Mouse (Mus musculus): ENCODE data around the gene Disc1. TPM values are rescaled to one million over a fixed set of nuclear protein-coding genes. Genes with fewer than 3 reads are reported as not detected.

The Disc1 gene
- polyA plus RNA-seq, 1 experiment, result 1.8 TPM

GRCm38 (mm10) chr8:125271357-125271756 is 217.4 kb downstream of the Disc1 start:
- no peak for DNase-seq (ENCODE audit: low read depth in 1 of 2, low spot score in 2 of 2)
- Histone ChIP-seq H3K4me1 (ENCODE audit: control insufficient read depth, insufficient read depth, insufficient read length) (no peaks in the 10 kb centered on the region), H3K4me3 (ENCODE audit: extremely low read depth, insufficient read depth, insufficient read length) (no peak overlapping the region), H3K36me3 (ENCODE audit: control insufficient read depth, insufficient read depth, low read length) (no peaks in the 10 kb centered on the region), H3K27me3 (ENCODE audit: control insufficient read depth, insufficient read depth, low read length) (no peaks in the 10 kb centered on the region), H3K27ac (ENCODE audit: insufficient read depth, low read length) (no peak overlapping the region)
- TF ChIP-seq CTCF (IDR thresholded peaks at IDR 0.05; ENCODE audit: extremely low read depth, insufficient read depth, insufficient read length, insufficient replicate concordance), result no peak
- TF ChIP-seq POLR2A (IDR thresholded peaks at IDR 0.05; ENCODE audit: low read depth, low read length), result no peak
- 88% methylated on average over 5 of the region's 5 CpGs for WGBS

- WGBS, result 73% methylated on average over 13 of the region's 13 CpGs
- Histone ChIP-seq H3K27me3 (ENCODE audit: control insufficient read depth, insufficient read depth, low read length) (no peaks in the 10 kb centered on the region), H3K4me3 (ENCODE audit: extremely low read depth, insufficient read depth, insufficient read length) (no peak overlapping the region), H3K27ac (ENCODE audit: insufficient read depth, low read length) (no peak overlapping the region), H3K4me1 (ENCODE audit: control insufficient read depth, insufficient read depth, insufficient read length) (no peaks in the 10 kb centered on the region), H3K36me3 (ENCODE audit: control insufficient read depth, insufficient read depth, low read length) (no peaks in the 10 kb centered on the region)
- no peak for DNase-seq (ENCODE audit: low read depth in 1 of 2, low spot score in 2 of 2)
- TF ChIP-seq CTCF (IDR thresholded peaks at IDR 0.05; ENCODE audit: extremely low read depth, insufficient read depth, insufficient read length, insufficient replicate concordance), result no peak
Measured at GRCm38 (mm10) chr8:125272089-125272866, 218.3 kb downstream of the Disc1 start.

GRCm38 (mm10) chr8:125277071-125277682 is 223.2 kb downstream of the Disc1 start:
- TF ChIP-seq CTCF (IDR thresholded peaks at IDR 0.05; ENCODE audit: extremely low read depth, insufficient read depth, insufficient read length, insufficient replicate concordance) (no peak), POLR2A (IDR thresholded peaks at IDR 0.05; ENCODE audit: low read depth, low read length) (no peak)
- WGBS, result 79% methylated on average over 11 of the region's 11 CpGs
- Histone ChIP-seq H3K27me3 (ENCODE audit: control insufficient read depth, insufficient read depth, low read length) (no peaks in the 10 kb centered on the region), H3K36me3 (ENCODE audit: control insufficient read depth, insufficient read depth, low read length) (no peaks in the 10 kb centered on the region), H3K27ac (ENCODE audit: insufficient read depth, low read length) (no peak overlapping the region), H3K4me3 (ENCODE audit: extremely low read depth, insufficient read depth, insufficient read length) (no peak overlapping the region), H3K4me1 (ENCODE audit: control insufficient read depth, insufficient read depth, insufficient read length) (no peaks in the 10 kb centered on the region)
- DNase-seq (ENCODE audit: low read depth in 1 of 2, low spot score in 2 of 2), result no peak

- 94% methylated on average over 2 of the region's 2 CpGs for WGBS
- Histone ChIP-seq H3K27ac (ENCODE audit: insufficient read depth, low read length) (no peak overlapping the region), H3K27me3 (ENCODE audit: control insufficient read depth, insufficient read depth, low read length) (no peaks in the 10 kb centered on the region), H3K4me1 (ENCODE audit: control insufficient read depth, insufficient read depth, insufficient read length) (peaks cover 2% of the 10 kb centered on the region; the same call in 1 of the 2 replicates), H3K4me3 (ENCODE audit: extremely low read depth, insufficient read depth, insufficient read length) (no peak overlapping the region), H3K36me3 (ENCODE audit: control insufficient read depth, insufficient read depth, low read length) (no peaks in the 10 kb centered on the region)
- DNase-seq (ENCODE audit: low read depth in 1 of 2, low spot score in 2 of 2), result no peak
- TF ChIP-seq POLR2A (IDR thresholded peaks at IDR 0.05; ENCODE audit: low read depth, low read length), result no peak
- TF ChIP-seq CTCF (IDR thresholded peaks at IDR 0.05; ENCODE audit: extremely low read depth, insufficient read depth, insufficient read length, insufficient replicate concordance), result no peak
Measured at GRCm38 (mm10) chr8:125279156-125279555, 225.2 kb downstream of the Disc1 start.

- Histone ChIP-seq H3K4me1 (ENCODE audit: control insufficient read depth, insufficient read depth, insufficient read length) (peaks cover 2% of the 10 kb centered on the region; the same call in 1 of the 2 replicates), H3K36me3 (ENCODE audit: control insufficient read depth, insufficient read depth, low read length) (no peaks in the 10 kb centered on the region), H3K4me3 (ENCODE audit: extremely low read depth, insufficient read depth, insufficient read length) (no peak overlapping the region), H3K27ac (ENCODE audit: insufficient read depth, low read length) (no peak overlapping the region), H3K27me3 (ENCODE audit: control insufficient read depth, insufficient read depth, low read length) (no peaks in the 10 kb centered on the region)
- 87% methylated on average over 4 of the region's 4 CpGs for WGBS
- DNase-seq (ENCODE audit: low read depth in 1 of 2, low spot score in 2 of 2), result no peak
- TF ChIP-seq CTCF (IDR thresholded peaks at IDR 0.05; ENCODE audit: extremely low read depth, insufficient read depth, insufficient read length, insufficient replicate concordance) (no peak), POLR2A (IDR thresholded peaks at IDR 0.05; ENCODE audit: low read depth, low read length) (no peak)
Measured at GRCm38 (mm10) chr8:125279892-125280291, 225.9 kb downstream of the Disc1 start.

- Histone ChIP-seq H3K36me3 (ENCODE audit: control insufficient read depth, insufficient read depth, low read length) (no peaks in the 10 kb centered on the region), H3K27me3 (ENCODE audit: control insufficient read depth, insufficient read depth, low read length) (no peaks in the 10 kb centered on the region), H3K4me1 (ENCODE audit: control insufficient read depth, insufficient read depth, insufficient read length) (peaks cover 9% of the 10 kb centered on the region), H3K4me3 (ENCODE audit: extremely low read depth, insufficient read depth, insufficient read length) (no peak overlapping the region), H3K27ac (ENCODE audit: insufficient read depth, low read length) (no peak overlapping the region)
- DNase-seq (ENCODE audit: low read depth in 1 of 2, low spot score in 2 of 2), result peak in 1 of 2 experiments; percentile 12
- WGBS, result 49% methylated on average over 7 of the region's 7 CpGs
- TF ChIP-seq CTCF (IDR thresholded peaks at IDR 0.05; ENCODE audit: extremely low read depth, insufficient read depth, insufficient read length, insufficient replicate concordance), result no peak
Measured at GRCm38 (mm10) chr8:125282531-125282930, 228.5 kb downstream of the Disc1 start.

- no peaks in the 10 kb centered on the region for H3K36me3 ChIP-seq (ENCODE audit: control insufficient read depth, insufficient read depth, low read length)
- no peak overlapping the region for H3K4me3 ChIP-seq (ENCODE audit: extremely low read depth, insufficient read depth, insufficient read length)
- no peak overlapping the region for H3K27ac ChIP-seq (ENCODE audit: insufficient read depth, low read length)
- H3K4me1 ChIP-seq (ENCODE audit: control insufficient read depth, insufficient read depth, insufficient read length), result peaks cover 9% of the 10 kb centered on the region
- DNase-seq (ENCODE audit: low read depth in 1 of 2, low spot score in 2 of 2), result no peak
- TF ChIP-seq CTCF (IDR thresholded peaks at IDR 0.05; ENCODE audit: extremely low read depth, insufficient read depth, insufficient read length, insufficient replicate concordance), result no peak
- TF ChIP-seq POLR2A (IDR thresholded peaks at IDR 0.05; ENCODE audit: low read depth, low read length), result no peak
- 87% methylated on average over 6 of the region's 6 CpGs for WGBS
- no peaks in the 10 kb centered on the region for H3K27me3 ChIP-seq (ENCODE audit: control insufficient read depth, insufficient read depth, low read length)
Measured at GRCm38 (mm10) chr8:125283542-125283941, 229.5 kb downstream of the Disc1 start.
